Mouse (Mus musculus) right cerebral cortex, postnatal 25 days (tissue): ENCODE data around the gene Ruvbl2.
"Not testable (repeated sequence)": the region's sequence is repeated elsewhere in the genome, so short reads cannot be mapped to it uniquely, and the experiment has no call there.

Source experiments
- DNase-seq: peaks from one replicate; pipeline ENCODE4 v3.0.0; 2022

Ruvbl2 gene

GRCm38 (mm10) chr7:45437521-45438276 lies at the start of gene Ruvbl2:
TSS of gene Ruvbl2 (minus strand) at chr7:45438096.
- no peak for DNase-seq

DNA sequence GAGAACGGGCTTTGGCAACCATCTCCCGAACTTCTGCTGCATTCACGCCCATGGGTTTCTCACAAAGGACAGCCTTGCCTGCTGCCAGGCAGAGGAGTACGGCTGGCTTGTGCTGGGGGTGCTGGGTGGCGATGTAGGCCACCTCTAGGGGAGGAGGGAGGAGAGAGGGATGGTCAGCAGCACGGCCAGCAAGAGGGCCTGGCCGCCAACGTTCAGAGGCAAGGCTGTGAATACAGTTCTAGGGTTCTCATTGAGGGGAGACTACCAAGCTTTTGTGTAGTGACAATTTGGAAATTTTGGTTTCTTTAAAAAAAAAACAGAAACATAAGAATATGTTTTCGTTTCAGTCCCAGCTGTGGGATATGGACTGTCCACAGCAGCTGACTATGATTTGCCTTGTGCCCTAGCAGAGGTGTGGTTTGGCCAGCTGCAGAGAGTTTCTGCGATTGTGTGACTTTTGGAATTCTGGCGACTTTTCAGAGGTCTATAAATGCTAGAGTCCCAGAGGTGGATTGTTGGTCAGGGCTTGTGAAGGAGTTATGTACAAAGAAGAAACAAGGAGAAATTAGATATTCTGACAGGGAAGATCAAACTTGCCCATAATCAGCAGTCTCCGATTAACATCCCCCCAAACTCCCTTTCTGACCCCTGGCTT lies 49.0 kb upstream of the Ruvbl2 start, which contains the start of gene Gm45808:
TSS of gene Gm45808 (minus strand) at position 51 of the 655 bp plus-strand sequence.
- no peak for DNase-seq

GRCm38 (mm10) chr7:45486158-45486557 lies 48.3 kb upstream of the Ruvbl2 start:
- no peak for DNase-seq

DNA sequence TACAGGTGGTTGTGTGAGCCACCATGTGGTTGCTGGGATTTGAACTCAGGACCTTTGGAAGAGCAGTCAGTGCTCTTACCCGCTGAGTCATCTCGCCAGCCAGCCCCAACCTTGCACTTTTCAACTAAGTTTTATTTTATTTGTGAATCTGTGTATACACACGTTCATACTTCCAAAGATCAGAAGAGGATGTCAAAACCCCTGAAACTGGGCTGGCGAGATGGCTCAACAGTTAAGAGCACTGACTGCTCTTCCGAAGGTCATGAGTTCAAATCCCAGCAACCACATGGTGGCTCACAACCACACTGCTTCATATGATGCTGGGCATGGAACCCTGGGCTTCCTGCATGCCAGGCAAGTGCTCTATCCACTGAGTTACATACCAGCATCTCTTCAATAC lies 47.1 kb upstream of the Ruvbl2 start:
- DNase-seq, result not testable (repeated sequence)

GRCm38 (mm10) chr7:45482166-45482565 lies 44.3 kb upstream of the Ruvbl2 start:
- DNase-seq, result no peak

DNA sequence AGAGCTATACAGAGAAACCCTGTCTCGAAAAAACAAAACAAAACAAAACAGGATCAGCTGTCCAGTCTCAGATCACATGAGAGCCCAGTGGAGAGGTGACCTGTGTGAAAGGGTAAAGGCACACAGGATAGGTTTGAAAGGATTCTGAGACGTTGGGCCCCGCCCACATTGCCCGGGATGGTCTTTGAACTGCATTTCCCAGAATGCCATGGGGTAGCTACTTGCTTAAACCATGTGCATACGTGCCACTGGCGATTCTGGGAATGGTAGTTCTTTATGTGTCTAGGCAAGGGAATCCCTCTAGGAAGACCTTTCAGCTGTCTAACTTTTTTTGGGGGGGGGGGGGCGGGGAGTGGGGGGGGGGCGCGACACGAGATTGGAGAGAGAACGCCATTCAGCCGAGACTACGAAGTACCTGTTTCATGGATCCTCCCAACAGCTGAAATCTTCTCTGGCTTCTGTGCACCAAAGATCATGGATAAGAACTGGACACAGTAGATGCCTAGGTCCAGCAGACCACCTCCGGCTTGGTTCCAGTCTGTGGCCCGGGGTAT lies 43.6 kb upstream of the Ruvbl2 start, which contains the start of gene Tulp2:
TSS of gene Tulp2 (plus strand) at position 504 of the 554 bp plus-strand sequence.
- DNase-seq, result peak; percentile 45

- not testable (repeated sequence) for DNase-seq
Observed at GRCm38 (mm10) chr7:45480310-45480709, 42.4 kb upstream of the Ruvbl2 start.

- DNase-seq, result no peak
Observed at GRCm38 (mm10) chr7:45478774-45479173, 40.9 kb upstream of the Ruvbl2 start.

GRCm38 (mm10) chr7:45477003-45477402 lies 39.1 kb upstream of the Ruvbl2 start:
- DNase-seq, result peak; percentile 57

- DNase-seq, result no peak
Observed at GRCm38 (mm10) chr7:45476453-45476852, 38.6 kb upstream of the Ruvbl2 start.

DNA sequence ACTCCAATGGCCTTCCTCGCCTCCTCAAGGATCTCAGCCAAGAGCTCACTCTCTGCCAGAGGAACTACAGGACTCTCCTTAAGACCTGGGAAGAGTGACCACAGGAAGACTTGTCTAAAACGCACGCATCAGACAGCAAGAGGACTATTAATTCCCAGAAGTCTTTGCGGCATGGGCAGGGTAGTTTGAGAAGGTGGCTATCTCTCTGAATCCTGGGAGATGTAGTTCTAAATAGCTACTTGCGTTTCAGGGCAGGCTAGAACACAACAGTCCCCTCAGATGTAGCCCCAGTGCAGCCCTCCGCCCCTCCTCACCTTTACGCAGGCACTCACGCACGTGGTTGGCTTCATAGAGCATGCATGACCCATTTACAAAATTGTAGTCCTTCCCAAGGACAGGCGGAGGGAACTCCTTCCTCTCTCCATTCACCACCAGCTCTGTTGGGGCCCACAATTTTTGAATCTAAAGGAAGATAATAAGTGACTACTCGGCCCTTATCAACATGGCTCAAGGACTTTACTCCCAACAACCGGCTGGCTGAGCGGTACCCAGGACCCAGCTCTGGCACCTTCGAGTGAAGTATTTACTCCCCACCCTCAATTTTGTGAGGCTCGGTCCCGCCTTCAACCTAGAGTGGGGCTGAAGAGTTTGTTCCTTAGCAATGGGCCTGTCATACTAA lies 37.5 kb upstream of the Ruvbl2 start:
- no peak for DNase-seq

GRCm38 (mm10) chr7:45470869-45471268 lies 33.0 kb upstream of the Ruvbl2 start:
- peak; percentile 44 for DNase-seq

DNA sequence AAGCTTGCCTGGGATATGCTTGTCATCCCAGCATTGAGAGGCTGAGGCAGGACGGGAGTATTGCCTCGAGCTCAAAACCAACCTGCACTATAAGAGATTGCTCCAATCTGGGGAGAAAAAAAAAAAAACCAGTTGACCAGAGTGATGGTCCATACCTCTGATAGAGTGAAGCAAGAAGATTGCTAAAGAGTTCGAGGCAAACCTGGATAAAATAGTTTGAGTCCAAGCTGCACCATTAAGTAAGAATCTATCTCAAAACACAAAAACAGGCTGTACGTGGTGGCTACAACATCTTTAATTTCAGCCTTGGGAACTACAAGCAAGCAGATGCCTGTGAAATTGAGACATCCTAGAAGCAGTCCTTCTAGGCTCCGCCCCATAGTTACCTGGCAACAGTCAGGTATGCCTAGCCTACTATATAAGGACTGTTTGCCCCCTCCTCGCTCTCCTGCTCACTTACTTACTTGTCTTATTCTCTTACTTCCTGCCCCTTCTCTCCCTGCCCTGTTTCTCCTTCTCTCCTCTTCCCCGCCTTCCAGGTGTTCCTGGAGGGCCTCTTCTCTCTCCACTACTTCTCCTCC lies 29.3 kb upstream of the Ruvbl2 start:
- DNase-seq, result no peak

- DNase-seq, result peak; percentile 95
Observed at GRCm38 (mm10) chr7:45466283-45467089, 28.6 kb upstream of the Ruvbl2 start, which contains the start of gene Bax. TSS of gene Bax (minus strand) at chr7:45466898.

DNA sequence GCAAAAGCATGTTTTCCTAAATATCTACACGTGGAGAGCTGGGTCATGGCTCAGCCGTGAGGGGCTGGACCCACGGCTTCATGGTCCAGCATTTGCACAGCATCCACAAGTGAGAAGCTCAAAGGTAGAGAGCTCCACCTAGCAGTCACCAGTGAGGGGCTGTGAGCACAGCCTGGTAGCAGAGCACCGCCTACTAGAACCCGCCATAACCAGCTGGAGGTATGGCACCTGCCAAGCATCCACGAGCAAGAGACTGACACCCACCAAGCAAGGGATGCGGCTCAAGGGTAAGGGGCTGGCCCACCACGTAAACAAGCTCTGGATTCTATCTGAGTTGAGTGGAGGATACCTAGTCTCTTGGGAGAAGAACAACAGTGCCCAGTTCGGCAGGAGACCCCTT lies 27.7 kb upstream of the Ruvbl2 start:
- no peak for DNase-seq

DNA sequence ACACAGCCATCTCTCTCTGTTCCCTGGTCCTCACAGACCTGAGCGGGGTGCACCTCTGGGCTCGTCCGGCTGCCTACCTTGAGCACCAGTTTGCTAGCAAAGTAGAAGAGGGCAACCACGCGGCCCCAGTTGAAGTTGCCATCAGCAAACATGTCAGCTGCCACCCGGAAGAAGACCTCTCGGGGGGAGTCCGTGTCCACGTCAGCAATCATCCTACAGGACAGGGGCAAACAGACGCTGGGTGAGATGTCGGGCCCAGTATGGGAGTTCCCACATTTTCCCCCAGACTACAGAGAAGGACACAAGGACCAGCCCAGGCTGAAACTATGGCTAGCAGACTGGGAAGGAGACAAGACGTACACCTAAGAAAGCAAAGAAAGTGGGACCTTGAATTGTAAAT lies 27.2 kb upstream of the Ruvbl2 start:
- DNase-seq, result no peak

- DNase-seq, result no peak
Observed at GRCm38 (mm10) chr7:45463987-45464778, 26.3 kb upstream of the Ruvbl2 start.

DNA sequence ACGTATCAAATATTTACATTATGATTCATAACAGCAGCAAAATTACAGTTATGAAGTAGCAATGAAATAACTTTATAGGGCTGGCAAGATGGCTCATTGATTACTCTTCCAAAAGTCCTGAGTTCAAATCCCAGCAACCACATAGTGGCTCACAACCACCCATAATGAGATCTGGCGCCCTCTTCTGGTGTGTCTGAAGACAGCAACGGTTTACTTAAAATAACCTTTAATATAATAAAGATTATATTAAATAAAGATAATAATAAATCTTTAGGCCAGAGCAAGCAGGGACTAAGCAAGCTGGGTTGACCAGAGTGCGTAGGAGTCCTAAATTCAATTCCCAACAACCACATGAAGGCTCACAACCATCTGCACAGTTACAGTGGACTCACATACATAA lies 25.0 kb upstream of the Ruvbl2 start:
- DNase-seq, result not testable (repeated sequence)

DNA sequence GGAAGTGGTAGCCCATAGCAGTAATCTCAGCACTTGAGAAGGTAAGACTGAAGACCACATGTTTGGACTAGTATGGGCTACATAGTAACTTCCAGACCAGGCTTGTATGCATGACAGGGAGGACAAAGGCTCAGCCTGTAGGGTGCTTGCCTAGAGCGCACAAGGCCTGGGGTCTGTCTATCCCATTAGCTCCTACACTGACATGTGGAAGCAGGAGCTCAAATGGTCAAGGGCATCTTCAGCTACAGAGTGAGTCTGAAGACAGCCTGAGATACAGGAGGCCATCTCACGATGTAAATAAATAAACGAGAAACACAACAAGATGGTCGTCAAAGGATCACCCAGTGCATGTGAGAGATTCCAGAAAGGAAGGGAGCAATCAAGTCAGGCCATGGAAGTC lies 24.4 kb upstream of the Ruvbl2 start:
- no peak for DNase-seq

DNA sequence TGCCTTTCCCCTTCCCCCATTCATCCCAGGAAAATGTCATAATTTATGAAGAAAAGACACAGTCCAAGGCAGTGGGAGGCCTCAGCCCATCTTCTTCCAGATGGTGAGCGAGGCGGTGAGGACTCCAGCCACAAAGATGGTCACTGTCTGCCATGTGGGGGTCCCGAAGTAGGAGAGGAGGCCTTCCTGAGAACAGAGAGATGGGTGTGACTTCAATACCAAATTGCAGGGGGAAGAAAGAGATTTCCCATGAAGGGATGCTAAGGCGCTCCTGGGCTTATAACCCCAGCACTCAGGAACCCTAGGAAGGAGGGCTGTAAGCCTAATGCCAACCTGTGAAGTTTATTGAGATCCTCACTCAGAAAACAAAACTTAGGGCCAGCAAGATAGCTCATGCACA lies 23.9 kb upstream of the Ruvbl2 start:
- no peak for DNase-seq

DNA sequence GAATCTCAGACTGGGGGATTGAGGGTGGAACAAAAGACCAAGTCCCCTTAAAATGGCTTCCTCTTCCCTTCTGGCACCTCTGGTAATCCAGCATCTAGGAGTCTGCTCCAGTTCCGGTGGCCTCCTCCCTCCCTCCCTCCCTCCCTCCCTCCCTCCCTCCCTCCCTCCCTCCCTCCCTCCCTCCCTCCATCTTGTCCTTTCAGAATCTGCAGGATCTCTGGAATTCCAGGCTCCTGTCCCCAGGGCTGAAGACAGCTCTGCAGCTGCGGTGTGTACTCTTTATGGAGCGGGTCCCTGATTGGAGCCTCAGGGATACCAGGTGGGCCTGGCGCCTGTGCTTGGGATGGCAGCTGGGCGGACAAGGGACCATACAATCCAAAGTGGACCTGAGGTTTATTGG lies 23.4 kb upstream of the Ruvbl2 start:
- no peak for DNase-seq
